Mouse (Mus musculus): ENCODE measurements around the gene Tpo. TPM values are rescaled to one million over a fixed set of nuclear protein-coding genes. Genes with fewer than 3 reads are reported as not detected.

Tpo gene
- total RNA-seq, 4 experiments from 2014 or later = 0.13 to 0.25 (median 0.21) TPM; not detected in 1

DNA sequence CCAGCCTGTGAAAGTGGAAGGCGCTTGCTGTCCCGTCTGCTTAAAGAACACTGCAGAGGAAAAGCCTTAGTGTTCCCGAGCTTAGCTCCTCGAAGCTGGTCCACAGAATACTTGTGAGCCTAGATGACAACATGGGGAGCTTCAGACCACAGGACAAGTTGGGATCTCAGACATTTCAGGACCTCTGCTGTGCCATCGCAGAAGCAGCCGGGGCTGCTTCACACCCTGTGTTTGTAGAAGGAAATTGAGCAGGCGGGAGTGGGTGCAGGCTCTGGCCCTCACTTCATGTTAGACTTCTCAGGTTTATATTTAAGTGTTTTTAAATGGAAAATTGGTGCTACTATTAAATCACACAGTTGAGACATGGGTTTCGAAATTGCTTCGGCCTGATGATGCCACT is 116.9 kb downstream of the Tpo start:
- DNase-seq = no peak

- DNase-seq = no peak
Measured at GRCm38 (mm10) chr12:30008741-30009140, 123.7 kb downstream of the Tpo start.

GRCm38 (mm10) chr12:30006586-30006985 is 125.8 kb downstream of the Tpo start:
- no peak for DNase-seq

Other genes with a start within 250 kb of the Tpo start
- gene Pxdn, start 195.0 kb downstream of the Tpo start, total RNA-seq (2022) = 10 to 100 TPM; 41.0 to 51.5 (median 44.3) TPM
- under 1 TPM; 0.35 to 0.56 (median 0.47) TPM for gene Sntg2, start 240.8 kb upstream of the Tpo start, total RNA-seq (2022)

All from adrenal gland, adult 8-10 months (tissue).